Mouse (Mus musculus): ENCODE measurements at regions not wholly inside any gene's neighbourhood (a gene's known extent, or its start where the extent isn't known, plus 50 kb on each side); places are given as distances from the start of the nearest gene placed in this dataset.

DNA sequence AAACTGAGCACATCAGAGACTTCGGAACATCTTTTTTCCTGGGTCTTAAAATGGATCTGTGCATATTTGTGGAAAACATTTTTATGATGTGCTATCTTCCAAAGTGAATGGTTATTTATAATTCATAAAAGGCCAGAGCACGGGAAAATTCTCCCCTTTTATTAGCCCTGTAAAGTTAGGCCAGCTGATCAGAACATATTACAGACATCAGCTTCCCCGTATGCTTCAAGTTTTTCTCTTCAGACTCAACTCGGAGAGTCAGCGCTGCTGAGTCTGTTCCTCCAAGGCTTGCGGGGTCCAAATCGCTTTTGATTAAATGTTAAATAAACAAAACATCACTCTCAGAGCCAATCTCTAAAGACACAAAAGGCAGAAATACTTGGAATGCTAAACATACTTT lies 134.1 kb upstream of the Smim15 start:
- no peak for ATAC-seq (ENCODE audit: low FRiP score, low TSS enrichment)
- no peaks in the 10 kb centered on the region for H3K36me3 ChIP-seq (ENCODE audit: control insufficient read depth, insufficient read depth, low read length)
- no peaks in the 10 kb centered on the region for H3K9me3 ChIP-seq (ENCODE audit: control insufficient read depth, low read length)
- H3K9ac ChIP-seq (ENCODE audit: low read depth, low read length) = no peak overlapping the region
- H3K4me2 ChIP-seq (replicated peaks; ENCODE audit: low read depth, low read length) = no peak overlapping the region
- H3K27ac ChIP-seq (ENCODE audit: low read depth, low read length) = no peak overlapping the region
- 62% methylated on average over 7 of the region's 7 CpGs for WGBS
- 0 out of 2 replicates have a peak, but pooled peaks cover 3% of the 10 kb centered on the region for H3K4me1 ChIP-seq (ENCODE audit: control insufficient read depth, insufficient read depth, low read length)
- no peaks in the 10 kb centered on the region for H3K27me3 ChIP-seq (ENCODE audit: control insufficient read depth, insufficient read depth, low read length)
- no peak overlapping the region for H3K4me3 ChIP-seq (ENCODE audit: low read length)

- H3K27ac ChIP-seq (ENCODE audit: low read depth, low read length) = no peak overlapping the region
- no peak overlapping the region for H3K4me2 ChIP-seq (replicated peaks; ENCODE audit: low read depth, low read length)
- no peak for ATAC-seq (ENCODE audit: low FRiP score, low TSS enrichment)
- 57% methylated on average over 15 of the region's 15 CpGs for WGBS
- no peak overlapping the region for H3K9ac ChIP-seq (ENCODE audit: low read depth, low read length)
- H3K9me3 ChIP-seq (ENCODE audit: control insufficient read depth, low read length) = no peaks in the 10 kb centered on the region
- no peak overlapping the region for H3K4me3 ChIP-seq (ENCODE audit: low read length)
- no peaks in the 10 kb centered on the region for H3K36me3 ChIP-seq (ENCODE audit: control insufficient read depth, insufficient read depth, low read length)
- no peaks in the 10 kb centered on the region for H3K27me3 ChIP-seq (ENCODE audit: control insufficient read depth, insufficient read depth, low read length)
- 0 out of 2 replicates have a peak, but pooled peaks cover 3% of the 10 kb centered on the region for H3K4me1 ChIP-seq (ENCODE audit: control insufficient read depth, insufficient read depth, low read length)
These were observed 134.7 kb upstream of the Smim15 start for GRCm38 (mm10) chr13:107909343-107910067.

- Histone ChIP-seq H3K27ac (ENCODE audit: low read depth, low read length) (no peak overlapping the region), H3K4me3 (ENCODE audit: low read length) (no peak overlapping the region), H3K27me3 (ENCODE audit: control insufficient read depth, insufficient read depth, low read length) (no peaks in the 10 kb centered on the region), H3K4me2 (replicated peaks; ENCODE audit: low read depth, low read length) (no peak overlapping the region), H3K9me3 (ENCODE audit: control insufficient read depth, low read length) (no peaks in the 10 kb centered on the region), H3K9ac (ENCODE audit: low read depth, low read length) (no peak overlapping the region), H3K36me3 (ENCODE audit: control insufficient read depth, insufficient read depth, low read length) (no peaks in the 10 kb centered on the region), H3K4me1 (ENCODE audit: control insufficient read depth, insufficient read depth, low read length) (peaks cover 12% of the 10 kb centered on the region)
- WGBS = 93% methylated on average over 5 of the region's 5 CpGs
- ATAC-seq (ENCODE audit: low FRiP score, low TSS enrichment) = no peak
These were observed 136.3 kb upstream of the Smim15 start for GRCm38 (mm10) chr13:107907966-107908365.

GRCm38 (mm10) chr13:107904851-107905250 lies 139.4 kb upstream of the Smim15 start:
- H3K9ac ChIP-seq (ENCODE audit: low read depth, low read length) = no peak overlapping the region
- H3K27me3 ChIP-seq (ENCODE audit: control insufficient read depth, insufficient read depth, low read length) = no peaks in the 10 kb centered on the region
- no peak overlapping the region for H3K4me3 ChIP-seq (ENCODE audit: low read length)
- ATAC-seq (ENCODE audit: low FRiP score, low TSS enrichment) = no peak
- H3K27ac ChIP-seq (ENCODE audit: low read depth, low read length) = no peak overlapping the region
- H3K4me1 ChIP-seq (ENCODE audit: control insufficient read depth, insufficient read depth, low read length) = peaks cover 15% of the 10 kb centered on the region
- 90% methylated on average over 4 of the region's 4 CpGs for WGBS
- no peaks in the 10 kb centered on the region for H3K9me3 ChIP-seq (ENCODE audit: control insufficient read depth, low read length)
- no peaks in the 10 kb centered on the region for H3K36me3 ChIP-seq (ENCODE audit: control insufficient read depth, insufficient read depth, low read length)
- H3K4me2 ChIP-seq (replicated peaks; ENCODE audit: low read depth, low read length) = no peak overlapping the region

DNA sequence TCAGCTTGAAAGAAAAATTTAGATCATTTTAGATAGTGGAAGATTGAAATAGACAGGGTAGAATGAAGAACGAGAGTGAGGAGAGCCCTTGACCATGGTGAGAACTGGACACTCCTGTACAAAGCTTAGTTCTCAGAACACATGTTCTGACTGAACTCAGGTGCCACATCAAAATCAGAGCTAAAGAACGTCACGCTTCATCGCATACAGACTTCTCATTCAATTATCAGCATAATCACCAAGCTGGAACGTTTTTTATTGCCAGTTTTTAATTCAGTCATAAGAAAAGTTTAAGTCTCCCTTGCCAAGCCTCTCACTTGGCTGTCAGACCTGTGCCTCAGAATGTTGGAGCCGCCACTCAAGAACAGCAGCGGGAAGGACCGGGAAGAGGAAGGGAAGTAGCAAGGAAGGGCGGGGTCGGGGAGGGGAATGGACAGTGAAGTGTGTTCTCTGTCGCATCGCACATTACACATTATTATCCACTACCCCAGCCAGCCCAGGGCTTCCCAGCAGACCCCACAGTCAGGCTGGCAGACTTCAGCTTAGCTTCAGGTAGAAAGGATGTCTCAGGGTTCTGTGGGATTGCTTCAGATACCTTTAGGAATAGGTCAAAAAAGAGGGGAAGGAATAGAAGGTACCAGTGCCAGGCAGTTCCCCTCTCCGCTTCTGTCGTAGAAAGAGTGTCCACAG lies 140.1 kb upstream of the Smim15 start:
- H3K4me1 ChIP-seq (ENCODE audit: control insufficient read depth, insufficient read depth, low read length) = peaks cover 13% of the 10 kb centered on the region
- ATAC-seq (ENCODE audit: low FRiP score, low TSS enrichment) = 0 out of 2 replicates have a peak, but pooled peaks have one; percentile 21
- no peak overlapping the region for H3K4me2 ChIP-seq (replicated peaks; ENCODE audit: low read depth, low read length)
- H3K27me3 ChIP-seq (ENCODE audit: control insufficient read depth, insufficient read depth, low read length) = no peaks in the 10 kb centered on the region
- H3K27ac ChIP-seq (ENCODE audit: low read depth, low read length) = no peak overlapping the region; the same call in 1 of the 2 replicates
- H3K9ac ChIP-seq (ENCODE audit: low read depth, low read length) = 0 out of 2 replicates have a peak overlapping the region, but pooled peaks have one; percentile 4
- H3K9me3 ChIP-seq (ENCODE audit: control insufficient read depth, low read length) = no peaks in the 10 kb centered on the region
- no peak overlapping the region for H3K4me3 ChIP-seq (ENCODE audit: low read length)
- WGBS = 74% methylated on average over 14 of the region's 14 CpGs
- H3K36me3 ChIP-seq (ENCODE audit: control insufficient read depth, insufficient read depth, low read length) = no peaks in the 10 kb centered on the region

DNA sequence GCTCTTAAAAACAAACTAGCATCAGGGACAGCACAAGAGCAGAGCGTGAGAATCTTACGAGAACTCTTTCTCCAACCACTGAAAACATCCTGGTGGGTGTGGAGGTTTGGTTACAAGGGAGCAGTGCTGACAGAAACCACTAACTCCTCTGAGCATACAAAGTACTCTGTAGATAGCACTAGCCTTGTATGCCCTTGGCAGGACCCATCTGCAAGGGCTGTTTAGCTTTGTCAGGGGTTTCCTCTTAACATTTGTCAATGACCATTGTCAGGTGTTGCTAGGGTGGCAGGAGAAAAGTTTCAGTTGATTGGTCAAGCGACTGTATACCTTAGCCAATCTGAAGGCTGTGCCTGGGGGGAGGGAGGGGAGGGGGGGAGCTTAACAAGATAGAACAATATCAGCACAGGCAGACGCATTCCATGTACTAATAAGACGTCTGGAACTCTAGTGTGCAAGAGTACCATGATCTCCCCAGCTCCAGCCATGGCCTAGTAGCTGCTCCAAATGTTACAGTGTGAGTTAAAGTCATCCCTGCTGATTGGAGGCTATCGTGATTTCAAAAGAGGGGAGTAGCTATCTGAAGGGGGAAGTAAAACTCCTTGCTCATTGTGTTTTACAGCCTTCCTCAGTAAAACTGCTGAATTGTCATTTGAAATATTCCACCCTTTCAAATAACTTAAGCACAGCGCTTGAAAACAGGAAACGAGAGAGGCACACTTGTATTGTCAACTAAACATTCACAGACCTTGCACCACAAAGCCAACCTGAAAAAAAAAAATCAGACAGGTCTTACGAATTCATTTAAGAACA lies 140.9 kb upstream of the Smim15 start:
- Histone ChIP-seq H3K36me3 (ENCODE audit: control insufficient read depth, insufficient read depth, low read length) (no peaks in the 10 kb centered on the region), H3K27me3 (ENCODE audit: control insufficient read depth, insufficient read depth, low read length) (no peaks in the 10 kb centered on the region), H3K4me2 (replicated peaks; ENCODE audit: low read depth, low read length) (no peak overlapping the region), H3K4me1 (ENCODE audit: control insufficient read depth, insufficient read depth, low read length) (peaks cover 13% of the 10 kb centered on the region), H3K9me3 (ENCODE audit: control insufficient read depth, low read length) (no peaks in the 10 kb centered on the region), H3K4me3 (ENCODE audit: low read length) (no peak overlapping the region), H3K9ac (ENCODE audit: low read depth, low read length) (no peak overlapping the region), H3K27ac (ENCODE audit: low read depth, low read length) (peak overlapping the region; percentile 55; the same call in 1 of the 2 replicates)
- peak; percentile 88 for ATAC-seq (ENCODE audit: low FRiP score, low TSS enrichment)
- 21% methylated on average over 9 of the region's 9 CpGs for WGBS

DNA sequence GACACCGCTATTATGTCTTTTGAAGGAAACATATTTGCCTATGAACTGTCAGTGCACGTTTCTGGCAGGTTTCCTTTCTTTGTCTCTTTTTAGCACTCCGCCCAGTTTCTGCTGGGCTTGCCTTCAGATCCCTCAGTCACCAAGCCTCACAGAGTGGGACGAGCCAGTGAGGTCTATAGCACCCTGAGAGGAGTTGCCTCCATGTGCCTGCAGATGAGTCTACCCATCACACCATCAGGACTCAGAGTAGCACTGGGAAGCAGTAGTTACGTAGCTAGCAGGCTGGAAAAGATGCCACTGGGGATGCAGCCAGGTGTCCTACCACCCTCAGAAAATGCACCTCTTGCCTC lies 141.5 kb upstream of the Smim15 start:
- Histone ChIP-seq H3K27ac (ENCODE audit: low read depth, low read length) (peak overlapping the region; percentile 55; the same call in 1 of the 2 replicates), H3K36me3 (ENCODE audit: control insufficient read depth, insufficient read depth, low read length) (no peaks in the 10 kb centered on the region), H3K9me3 (ENCODE audit: control insufficient read depth, low read length) (peaks cover 2% of the 10 kb centered on the region; the same call in 1 of the 2 replicates), H3K4me3 (ENCODE audit: low read length) (no peak overlapping the region), H3K27me3 (ENCODE audit: control insufficient read depth, insufficient read depth, low read length) (no peaks in the 10 kb centered on the region), H3K4me2 (replicated peaks; ENCODE audit: low read depth, low read length) (no peak overlapping the region), H3K9ac (ENCODE audit: low read depth, low read length) (no peak overlapping the region), H3K4me1 (ENCODE audit: control insufficient read depth, insufficient read depth, low read length) (peaks cover 13% of the 10 kb centered on the region)
- WGBS = 73% methylated on average over 5 of the region's 5 CpGs
- no peak for ATAC-seq (ENCODE audit: low FRiP score, low TSS enrichment)

GRCm38 (mm10) chr13:107899600-107900229 lies 144.5 kb upstream of the Smim15 start:
- no peaks in the 10 kb centered on the region for H3K27me3 ChIP-seq (ENCODE audit: control insufficient read depth, insufficient read depth, low read length)
- peak; percentile 24; the same call in 1 of the 2 replicates for ATAC-seq (ENCODE audit: low FRiP score, low TSS enrichment)
- H3K4me2 ChIP-seq (replicated peaks; ENCODE audit: low read depth, low read length) = no peak overlapping the region
- H3K9me3 ChIP-seq (ENCODE audit: control insufficient read depth, low read length) = peaks cover 2% of the 10 kb centered on the region; the same call in 1 of the 2 replicates
- no peak overlapping the region for H3K4me3 ChIP-seq (ENCODE audit: low read length)
- H3K27ac ChIP-seq (ENCODE audit: low read depth, low read length) = no peak overlapping the region; the same call in 1 of the 2 replicates
- H3K9ac ChIP-seq (ENCODE audit: low read depth, low read length) = no peak overlapping the region
- no peaks in the 10 kb centered on the region for H3K36me3 ChIP-seq (ENCODE audit: control insufficient read depth, insufficient read depth, low read length)
- 53% methylated on average over 8 of the region's 8 CpGs for WGBS
- peaks cover 13% of the 10 kb centered on the region for H3K4me1 ChIP-seq (ENCODE audit: control insufficient read depth, insufficient read depth, low read length)
